17 mouse cellular contexts compared by ENCODE assay signal in the genomic region with DNA sequence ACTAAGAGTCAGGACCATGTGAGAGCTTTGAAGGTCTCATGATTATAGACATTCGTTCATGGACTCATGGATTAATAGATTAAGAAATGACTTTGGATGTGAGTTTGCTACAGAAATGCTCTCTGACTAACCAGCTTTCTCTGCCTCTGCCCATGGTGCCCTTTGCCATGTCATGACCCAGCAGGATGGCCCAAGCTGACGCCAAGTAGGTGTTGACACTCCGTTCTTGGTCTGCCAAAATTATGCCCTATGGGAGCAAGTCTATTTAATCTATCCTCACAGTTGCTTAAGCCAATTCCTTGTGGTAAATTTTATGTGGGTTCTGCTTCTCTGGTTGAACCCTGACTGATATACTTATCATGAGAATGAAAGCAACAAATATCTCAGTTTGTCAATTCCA.
DNase-seq lines count a peak whose midpoint lies in the region.
"Had no signal": no experiment of that assay in that cellular context is flagged by ENCODE, and none has a peak within 500 bp of the region (broad histone marks: within the 10 kb centered on the region; RNA-seq: fewer than 3 reads in every experiment).

No protein-coding gene starts in this region.

- intact Hi-C loops in heart, postnatal 25 days (cut with DNase I) = no loop called here

- DNase-seq in adrenal gland, adult 8-10 months = peak; percentile 28
- DNase-seq in adrenal gland, postnatal 4 days (ENCODE audit: low spot score in 2 of 2) = no peak
- DNase-seq in heart, postnatal 4 days = peak; percentile 10
- DNase-seq in heart, postnatal 25 days (ENCODE audit: low spot score) = no peak
- DNase-seq in NIH3T3 (ENCODE audit: low read depth) = peak; percentile 58
- peak; percentile 11 for DNase-seq in adrenal gland, postnatal 25 days
- DNase-seq in thymus, postnatal 36 days = no peak
- no peak for DNase-seq in right cerebral cortex, postnatal 4 days
- DNase-seq: cerebellum, adult 2 months; cerebellum, postnatal 14 days; forebrain, postnatal 0 days; heart, postnatal 36 days; kidney, adult 9 months; kidney, postnatal 10 days; liver, embryonic 13.5 days; lung, adult 2 months; lung, postnatal 14 days had no signal

Comparison
In these comparisons a context has a peak if more than half of its experiments do, and no peak if none do; other contexts are left out.
1. DNase-seq: peak in adrenal gland, adult 8-10 months (single experiment), heart, postnatal 4 days (single experiment), NIH3T3 (single experiment) and adrenal gland, postnatal 25 days (single experiment); none in adrenal gland, postnatal 4 days (0 of 2), heart, postnatal 25 days (single experiment), thymus, postnatal 36 days (0 of 2) and right cerebral cortex, postnatal 4 days (single experiment).